Mouse (Mus musculus): ENCODE results near the gene Asprv1. TPM values are rescaled to one million over a fixed set of nuclear protein-coding genes. Genes with fewer than 3 reads are reported as not detected.

Gene Asprv1
- polyA plus RNA-seq, 1 experiment from 2014 or later: 0.50 TPM

DNA sequence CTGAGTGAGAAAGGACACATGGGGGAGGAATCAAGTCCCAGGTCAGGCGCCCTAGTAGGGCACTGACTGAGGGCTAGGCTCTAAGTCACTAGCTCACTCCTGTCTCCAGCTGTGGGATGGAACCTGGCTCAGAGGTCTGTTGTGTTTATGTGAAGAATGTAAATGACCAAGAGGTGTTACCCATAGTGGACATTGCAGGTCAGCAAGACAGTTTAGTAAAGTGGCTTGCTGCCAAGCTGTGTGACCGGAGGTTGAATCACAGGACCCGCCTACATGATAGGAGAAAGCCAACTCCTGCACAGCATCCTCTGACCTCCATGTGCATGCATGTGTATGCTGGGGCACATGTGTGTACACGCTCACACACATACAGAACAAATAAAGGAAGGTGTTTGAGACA lies 17.6 kb downstream of the Asprv1 start:
- H3K36me3 ChIP-seq (ENCODE audit: control insufficient read depth, insufficient read depth, low read length): peaks cover 12% of the 10 kb centered on the region
- 73% methylated on average over 4 of the region's 4 CpGs for WGBS
- H3K4me1 ChIP-seq (ENCODE audit: control insufficient read depth, insufficient read depth, low read length): no peaks in the 10 kb centered on the region
- H3K9me3 ChIP-seq (ENCODE audit: control insufficient read depth, low read length): no peaks in the 10 kb centered on the region
- no peaks in the 10 kb centered on the region for H3K27me3 ChIP-seq (ENCODE audit: control insufficient read depth, insufficient read depth, low read length)
- no peak overlapping the region for H3K4me3 ChIP-seq (ENCODE audit: low read length)
- H3K4me2 ChIP-seq (replicated peaks; ENCODE audit: low read depth, low read length): no peak overlapping the region
- no peak overlapping the region for H3K9ac ChIP-seq (ENCODE audit: low read depth, low read length)
- ATAC-seq (ENCODE audit: low FRiP score, low TSS enrichment): no peak; the same call in 1 of the 2 replicates
- H3K27ac ChIP-seq (ENCODE audit: low read depth, low read length): no peak overlapping the region

DNA sequence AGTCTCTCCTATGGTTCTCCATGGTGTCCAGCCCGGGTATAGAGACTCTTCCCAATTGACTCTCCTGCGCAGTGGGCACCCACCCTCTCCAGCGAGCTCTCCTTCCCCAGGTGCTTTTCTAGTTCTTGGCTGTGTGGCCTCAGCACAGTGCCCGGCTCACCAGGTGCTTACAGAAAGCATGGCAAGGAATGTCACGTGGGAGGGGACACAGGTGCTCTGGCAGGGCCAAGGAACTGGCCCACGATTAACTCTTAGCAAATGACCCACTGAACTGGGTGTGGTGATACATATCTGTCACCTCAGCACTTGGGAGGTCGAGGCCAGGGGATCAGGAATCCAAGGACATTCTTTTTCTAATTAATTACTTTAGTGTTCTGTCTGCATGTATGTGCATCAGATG lies 18.2 kb downstream of the Asprv1 start:
- Histone ChIP-seq H3K4me2 (replicated peaks; ENCODE audit: low read depth, low read length) (no peak overlapping the region), H3K9me3 (ENCODE audit: control insufficient read depth, low read length) (no peaks in the 10 kb centered on the region), H3K4me3 (ENCODE audit: low read length) (no peak overlapping the region), H3K9ac (ENCODE audit: low read depth, low read length) (no peak overlapping the region), H3K4me1 (ENCODE audit: control insufficient read depth, insufficient read depth, low read length) (no peaks in the 10 kb centered on the region), H3K36me3 (ENCODE audit: control insufficient read depth, insufficient read depth, low read length) (peaks cover 18% of the 10 kb centered on the region), H3K27me3 (ENCODE audit: control insufficient read depth, insufficient read depth, low read length) (no peaks in the 10 kb centered on the region), H3K27ac (ENCODE audit: low read depth, low read length) (no peak overlapping the region)
- 79% methylated on average over 7 of the region's 7 CpGs for WGBS
- no peak for ATAC-seq (ENCODE audit: low FRiP score, low TSS enrichment)

DNA sequence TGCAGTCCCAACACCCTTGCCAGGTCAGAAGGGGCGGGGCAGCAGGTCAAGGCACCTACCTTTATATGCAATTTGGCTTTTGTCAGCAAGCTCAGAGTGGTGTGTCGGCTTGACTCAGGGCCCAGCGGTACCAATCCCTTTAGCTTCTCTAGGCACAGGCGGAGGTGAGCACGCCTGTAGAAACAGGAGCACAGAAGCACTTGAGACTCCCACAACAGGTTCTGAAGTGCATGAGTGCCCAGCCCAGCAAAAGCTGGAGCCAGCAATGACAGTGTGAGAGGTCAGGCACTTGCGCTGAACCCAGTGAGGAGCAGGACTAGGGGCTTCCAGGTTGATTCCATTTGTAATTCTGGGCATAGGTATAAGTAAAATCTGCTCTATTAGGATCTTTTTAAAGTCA lies 25.1 kb downstream of the Asprv1 start:
- no peak overlapping the region for H3K4me2 ChIP-seq (replicated peaks; ENCODE audit: low read depth, low read length)
- WGBS: 91% methylated on average over 6 of the region's 6 CpGs
- no peaks in the 10 kb centered on the region for H3K9me3 ChIP-seq (ENCODE audit: control insufficient read depth, low read length)
- H3K4me3 ChIP-seq (ENCODE audit: low read length): no peak overlapping the region
- H3K9ac ChIP-seq (ENCODE audit: low read depth, low read length): no peak overlapping the region
- H3K36me3 ChIP-seq (ENCODE audit: control insufficient read depth, insufficient read depth, low read length): peaks cover 36% of the 10 kb centered on the region
- no peaks in the 10 kb centered on the region for H3K4me1 ChIP-seq (ENCODE audit: control insufficient read depth, insufficient read depth, low read length)
- no peaks in the 10 kb centered on the region for H3K27me3 ChIP-seq (ENCODE audit: control insufficient read depth, insufficient read depth, low read length)
- no peak for ATAC-seq (ENCODE audit: low FRiP score, low TSS enrichment)
- no peak overlapping the region for H3K27ac ChIP-seq (ENCODE audit: low read depth, low read length)

GRCm38 (mm10) chr6:86654270-86654916 lies 26.4 kb downstream of the Asprv1 start:
- WGBS: 79% methylated on average over 9 of the region's 9 CpGs

GRCm38 (mm10) chr6:86658501-86658900 lies 30.5 kb downstream of the Asprv1 start:
- Histone ChIP-seq H3K4me2 (replicated peaks; ENCODE audit: low read depth, low read length) (no peak overlapping the region), H3K9me3 (ENCODE audit: control insufficient read depth, low read length) (no peaks in the 10 kb centered on the region), H3K4me3 (ENCODE audit: low read length) (no peak overlapping the region), H3K27ac (ENCODE audit: low read depth, low read length) (no peak overlapping the region), H3K27me3 (ENCODE audit: control insufficient read depth, insufficient read depth, low read length) (no peaks in the 10 kb centered on the region), H3K36me3 (ENCODE audit: control insufficient read depth, insufficient read depth, low read length) (peaks cover 28% of the 10 kb centered on the region), H3K9ac (ENCODE audit: low read depth, low read length) (no peak overlapping the region), H3K4me1 (ENCODE audit: control insufficient read depth, insufficient read depth, low read length) (no peaks in the 10 kb centered on the region)
- 85% methylated on average over 3 of the region's 3 CpGs for WGBS
- ATAC-seq (ENCODE audit: low FRiP score, low TSS enrichment): no peak

More at GRCm38 (mm10) chr6:86654270-86654916, 26.4 kb downstream of the Asprv1 start:
- Histone ChIP-seq H3K9ac (ENCODE audit: low read depth, low read length) (no peak overlapping the region), H3K27ac (ENCODE audit: low read depth, low read length) (no peak overlapping the region), H3K4me3 (ENCODE audit: low read length) (no peak overlapping the region), H3K9me3 (ENCODE audit: control insufficient read depth, low read length) (no peaks in the 10 kb centered on the region), H3K4me2 (replicated peaks; ENCODE audit: low read depth, low read length) (no peak overlapping the region), H3K4me1 (ENCODE audit: control insufficient read depth, insufficient read depth, low read length) (no peaks in the 10 kb centered on the region), H3K27me3 (ENCODE audit: control insufficient read depth, insufficient read depth, low read length) (no peaks in the 10 kb centered on the region), H3K36me3 (ENCODE audit: control insufficient read depth, insufficient read depth, low read length) (peaks cover 33% of the 10 kb centered on the region)
- no peak for ATAC-seq (ENCODE audit: low FRiP score, low TSS enrichment)

GRCm38 (mm10) chr6:86660161-86660877 lies 32.4 kb downstream of the Asprv1 start:
- no peak overlapping the region for H3K9ac ChIP-seq (ENCODE audit: low read depth, low read length)
- no peak overlapping the region for H3K27ac ChIP-seq (ENCODE audit: low read depth, low read length)
- H3K9me3 ChIP-seq (ENCODE audit: control insufficient read depth, low read length): no peaks in the 10 kb centered on the region
- peaks cover 25% of the 10 kb centered on the region for H3K36me3 ChIP-seq (ENCODE audit: control insufficient read depth, insufficient read depth, low read length)
- H3K4me3 ChIP-seq (ENCODE audit: low read length): no peak overlapping the region
- WGBS: 63% methylated on average over 9 of the region's 9 CpGs
- no peak overlapping the region for H3K4me2 ChIP-seq (replicated peaks; ENCODE audit: low read depth, low read length)
- ATAC-seq (ENCODE audit: low FRiP score, low TSS enrichment): no peak
- H3K27me3 ChIP-seq (ENCODE audit: control insufficient read depth, insufficient read depth, low read length): no peaks in the 10 kb centered on the region
- no peaks in the 10 kb centered on the region for H3K4me1 ChIP-seq (ENCODE audit: control insufficient read depth, insufficient read depth, low read length)

GRCm38 (mm10) chr6:86665076-86665475 lies 37.1 kb downstream of the Asprv1 start:
- H3K4me2 ChIP-seq (replicated peaks; ENCODE audit: low read depth, low read length): no peak overlapping the region
- H3K27me3 ChIP-seq (ENCODE audit: control insufficient read depth, insufficient read depth, low read length): no peaks in the 10 kb centered on the region
- no peak for ATAC-seq (ENCODE audit: low FRiP score, low TSS enrichment)
- H3K36me3 ChIP-seq (ENCODE audit: control insufficient read depth, insufficient read depth, low read length): peaks cover 21% of the 10 kb centered on the region
- H3K9me3 ChIP-seq (ENCODE audit: control insufficient read depth, low read length): no peaks in the 10 kb centered on the region
- peaks cover 6% of the 10 kb centered on the region; the same call in 1 of the 2 replicates for H3K4me1 ChIP-seq (ENCODE audit: control insufficient read depth, insufficient read depth, low read length)
- H3K9ac ChIP-seq (ENCODE audit: low read depth, low read length): no peak overlapping the region
- no peak overlapping the region for H3K27ac ChIP-seq (ENCODE audit: low read depth, low read length)
- WGBS: 78% methylated on average over 5 of the region's 5 CpGs
- H3K4me3 ChIP-seq (ENCODE audit: low read length): no peak overlapping the region

- Histone ChIP-seq H3K4me3 (ENCODE audit: low read length) (no peak overlapping the region), H3K36me3 (ENCODE audit: control insufficient read depth, insufficient read depth, low read length) (peaks cover 16% of the 10 kb centered on the region), H3K9ac (ENCODE audit: low read depth, low read length) (no peak overlapping the region), H3K27ac (ENCODE audit: low read depth, low read length) (no peak overlapping the region), H3K27me3 (ENCODE audit: control insufficient read depth, insufficient read depth, low read length) (no peaks in the 10 kb centered on the region), H3K4me1 (ENCODE audit: control insufficient read depth, insufficient read depth, low read length) (peaks cover 6% of the 10 kb centered on the region; the same call in 1 of the 2 replicates), H3K4me2 (replicated peaks; ENCODE audit: low read depth, low read length) (no peak overlapping the region), H3K9me3 (ENCODE audit: control insufficient read depth, low read length) (no peaks in the 10 kb centered on the region)
- no peak for ATAC-seq (ENCODE audit: low FRiP score, low TSS enrichment)
- WGBS: 75% methylated on average over 17 of the region's 17 CpGs
Observed at GRCm38 (mm10) chr6:86665560-86666307, 37.8 kb downstream of the Asprv1 start.

- H3K9ac ChIP-seq (ENCODE audit: low read depth, low read length): no peak overlapping the region
- no peaks in the 10 kb centered on the region for H3K9me3 ChIP-seq (ENCODE audit: control insufficient read depth, low read length)
- peaks cover 17% of the 10 kb centered on the region for H3K36me3 ChIP-seq (ENCODE audit: control insufficient read depth, insufficient read depth, low read length)
- H3K27me3 ChIP-seq (ENCODE audit: control insufficient read depth, insufficient read depth, low read length): no peaks in the 10 kb centered on the region
- no peak for ATAC-seq (ENCODE audit: low FRiP score, low TSS enrichment)
- H3K4me3 ChIP-seq (ENCODE audit: low read length): no peak overlapping the region
- H3K4me1 ChIP-seq (ENCODE audit: control insufficient read depth, insufficient read depth, low read length): peaks cover 6% of the 10 kb centered on the region; the same call in 1 of the 2 replicates
- no peak overlapping the region for H3K4me2 ChIP-seq (replicated peaks; ENCODE audit: low read depth, low read length)
- H3K27ac ChIP-seq (ENCODE audit: low read depth, low read length): no peak overlapping the region
- 89% methylated on average over 10 of the region's 10 CpGs for WGBS
Observed at GRCm38 (mm10) chr6:86667061-86667460, 39.1 kb downstream of the Asprv1 start.

All from kidney, embryonic 14.5 days (tissue).